Mouse (Mus musculus) natural killer cell, adult 2 months (primary cell): ENCODE measurements around the gene Foxp4.

Experiments used
- DNase-seq, 2 experiments: peaks; one replicate each; pipeline ENCODE4 v3.0.0; 2022; ENCODE audit warnings: low spot score in 2 of 2

The Foxp4 gene

DNA sequence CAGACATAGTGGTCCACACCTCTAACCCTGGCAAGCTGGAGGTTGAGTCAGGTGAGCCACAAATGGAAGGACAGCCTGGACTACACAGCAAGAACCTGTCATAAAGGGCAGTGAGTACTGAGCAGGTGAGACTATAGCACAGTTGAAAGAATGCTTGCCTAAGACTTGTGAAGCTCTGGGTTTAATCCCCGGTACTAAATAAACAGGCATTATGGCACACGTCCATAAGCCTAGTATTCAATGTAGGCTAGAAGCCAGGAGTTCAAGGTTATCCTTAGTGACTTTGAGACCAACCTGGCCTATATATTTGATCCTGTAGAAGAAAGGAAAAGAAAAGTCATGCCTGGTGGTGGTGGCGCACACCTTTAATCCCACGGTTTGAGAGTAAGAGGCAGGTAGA lies 12.1 kb upstream of the Foxp4 start:
- no peak for DNase-seq

DNA sequence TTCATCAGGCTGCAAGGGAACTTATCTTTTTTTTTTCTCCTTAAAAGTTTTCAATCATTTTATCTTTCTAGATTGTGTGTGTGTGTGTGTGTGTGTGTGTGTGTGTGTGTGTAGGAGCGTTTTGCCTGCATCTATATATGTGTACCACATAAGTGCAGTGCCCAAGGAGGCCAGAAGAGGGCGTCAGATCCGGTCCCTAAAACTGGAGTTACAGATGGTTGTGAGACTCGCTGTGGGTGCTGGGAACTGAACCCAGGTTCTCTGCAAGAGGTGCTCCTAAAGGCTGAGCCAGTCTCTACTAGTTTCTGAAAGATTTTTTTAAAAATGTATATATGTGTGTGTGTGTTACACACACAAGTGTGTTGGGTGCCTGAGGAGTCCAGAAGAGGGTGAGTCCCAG lies 5.0 kb upstream of the Foxp4 start:
- no peak for DNase-seq

DNA sequence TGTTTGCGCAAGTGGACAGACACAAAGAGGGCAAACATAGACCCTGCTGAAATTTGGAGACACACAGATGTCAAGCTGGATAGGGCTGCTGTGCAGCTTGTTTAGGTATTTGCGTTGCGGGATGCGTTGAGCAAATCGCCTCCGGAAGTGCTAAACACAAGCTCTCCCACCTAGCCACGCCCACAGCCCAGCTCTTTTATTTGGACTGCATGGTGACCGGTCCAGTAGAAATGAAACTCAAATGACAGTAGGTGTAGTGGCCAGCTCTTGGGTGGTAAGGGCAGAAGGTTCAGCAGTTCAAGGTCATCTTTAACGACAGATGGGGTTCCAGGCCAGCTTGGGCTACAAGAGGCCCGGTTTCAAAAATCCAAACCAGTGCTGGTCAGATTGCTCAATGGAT lies 1.5 kb upstream of the Foxp4 start:
- DNase-seq, result no peak

DNA sequence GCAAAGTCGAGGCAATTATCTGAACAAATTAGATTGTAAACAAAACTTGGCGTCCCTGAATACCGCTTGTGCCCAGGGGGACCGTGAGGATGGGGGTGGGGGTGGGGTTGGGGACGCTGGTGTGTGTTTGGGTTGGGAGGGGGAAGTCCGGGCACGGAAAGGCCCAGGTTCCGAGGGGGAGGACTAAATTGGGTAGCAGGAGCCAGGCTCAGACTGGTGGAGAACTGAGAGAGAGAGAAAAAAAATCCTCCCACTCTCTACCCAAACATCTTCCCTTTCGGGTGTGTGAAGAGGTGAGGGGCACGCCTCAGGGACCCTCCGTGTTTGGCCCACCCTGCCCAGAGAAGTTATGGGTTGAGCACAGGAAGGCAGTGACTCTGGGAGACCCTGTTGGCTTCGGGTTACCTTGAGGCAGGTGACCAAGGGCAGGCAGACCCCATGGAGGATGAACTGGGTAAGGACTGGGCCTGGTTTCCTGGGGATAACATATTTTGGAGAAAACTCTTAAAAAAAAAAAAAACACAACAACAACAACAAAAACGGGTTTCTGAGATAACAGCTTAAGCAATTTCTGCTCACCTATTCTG lies 988 bp upstream of the Foxp4 start:
- DNase-seq, result peak; percentile 43 to 57

- peak; percentile 45 to 59 for DNase-seq
Measured at GRCm38 (mm10) chr17:47923678-47924382, 615 bp downstream of the Foxp4 start.

- peak; percentile 25 to 32 for DNase-seq
Measured at GRCm38 (mm10) chr17:47923011-47923677, 1.3 kb downstream of the Foxp4 start.

DNA sequence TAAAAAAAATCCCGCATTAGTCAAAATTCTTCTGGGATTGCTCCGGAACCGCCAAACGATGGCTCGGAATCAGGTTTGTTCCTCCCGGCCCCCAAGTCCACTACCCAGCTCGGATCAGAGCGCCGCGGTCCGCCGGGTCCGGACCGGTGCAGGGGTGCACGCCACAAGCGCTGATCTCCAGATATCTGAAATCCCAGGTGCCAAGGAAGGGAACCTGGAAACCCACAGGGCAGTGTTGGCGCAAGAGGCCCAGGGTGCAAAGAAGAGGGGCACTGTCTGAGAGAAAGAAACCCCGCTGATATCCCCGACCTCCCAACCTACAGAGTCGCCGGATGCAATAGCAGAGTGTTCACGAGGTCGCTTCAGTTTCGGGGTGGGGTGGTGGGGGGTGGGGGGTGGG lies 1.9 kb downstream of the Foxp4 start:
- DNase-seq, result no peak

- DNase-seq, result no peak
Measured at GRCm38 (mm10) chr17:47922116-47922515, 2.3 kb downstream of the Foxp4 start.

DNA sequence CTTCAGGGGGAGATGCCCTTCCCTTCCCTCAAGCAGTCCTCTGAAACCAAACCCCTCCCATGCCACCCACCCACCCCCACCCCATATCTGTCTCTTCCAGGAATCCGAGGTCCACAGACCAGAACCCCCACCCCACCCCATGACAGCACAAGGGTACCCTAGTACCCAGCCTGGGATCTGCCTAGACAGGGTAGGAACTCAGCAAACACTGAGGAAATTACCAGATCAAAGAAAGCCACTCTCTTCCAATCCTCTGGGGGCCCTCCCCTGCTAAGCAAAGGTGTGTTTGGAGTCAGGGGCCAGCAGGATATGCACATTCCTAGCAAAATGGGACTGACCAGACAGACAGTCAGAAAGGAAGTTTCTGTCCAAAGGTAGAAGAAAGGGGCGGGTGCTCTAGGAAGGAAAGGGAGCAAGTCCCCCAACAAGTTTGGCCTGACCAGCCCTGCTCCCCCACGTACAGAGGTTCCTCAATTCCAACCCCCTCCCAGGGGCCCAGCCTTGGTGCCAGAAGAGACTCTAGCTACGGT lies 3.2 kb downstream of the Foxp4 start:
- DNase-seq, result no peak

DNA sequence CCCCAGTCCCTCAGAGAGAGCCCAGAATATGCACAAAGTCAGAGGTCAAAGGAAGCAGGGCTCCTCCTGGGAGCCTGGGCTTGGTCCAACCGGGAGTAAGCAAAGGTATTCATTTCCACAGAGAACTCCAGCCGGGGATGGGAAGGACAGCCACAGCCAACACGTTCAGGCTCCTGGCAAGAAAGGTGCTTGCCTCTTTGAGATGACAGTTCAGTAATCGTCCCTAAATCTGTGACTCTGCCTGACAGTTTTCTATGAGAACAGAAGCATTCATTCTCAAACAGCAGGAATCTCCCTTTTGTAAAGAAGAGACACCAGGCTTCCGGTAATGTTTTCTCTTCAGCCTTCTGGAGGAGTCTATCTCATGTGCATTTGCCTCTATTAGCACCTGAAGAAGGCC lies 4.6 kb downstream of the Foxp4 start:
- no peak for DNase-seq

DNA sequence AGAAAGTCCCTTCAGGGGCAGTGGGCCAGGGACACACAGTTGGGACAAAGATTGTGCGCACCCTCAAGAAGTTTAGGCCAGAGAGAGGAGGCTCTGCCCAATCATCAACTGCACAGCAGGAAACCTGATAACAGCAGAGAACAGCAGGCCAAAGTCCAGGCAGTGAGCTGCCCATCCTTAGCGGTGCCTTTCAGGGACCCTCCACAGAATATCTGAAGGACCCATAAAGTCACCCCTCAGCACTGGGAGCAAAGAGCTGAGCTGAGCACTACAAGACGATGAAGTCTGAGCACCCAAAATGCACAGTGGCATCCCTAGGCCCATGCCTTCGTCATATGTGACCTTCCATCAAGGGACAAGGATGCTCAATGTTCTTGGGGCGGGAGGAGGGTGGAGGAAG lies 6.5 kb downstream of the Foxp4 start:
- no peak for DNase-seq

GRCm38 (mm10) chr17:47917212-47917611 lies 7.2 kb downstream of the Foxp4 start:
- no peak for DNase-seq

DNA sequence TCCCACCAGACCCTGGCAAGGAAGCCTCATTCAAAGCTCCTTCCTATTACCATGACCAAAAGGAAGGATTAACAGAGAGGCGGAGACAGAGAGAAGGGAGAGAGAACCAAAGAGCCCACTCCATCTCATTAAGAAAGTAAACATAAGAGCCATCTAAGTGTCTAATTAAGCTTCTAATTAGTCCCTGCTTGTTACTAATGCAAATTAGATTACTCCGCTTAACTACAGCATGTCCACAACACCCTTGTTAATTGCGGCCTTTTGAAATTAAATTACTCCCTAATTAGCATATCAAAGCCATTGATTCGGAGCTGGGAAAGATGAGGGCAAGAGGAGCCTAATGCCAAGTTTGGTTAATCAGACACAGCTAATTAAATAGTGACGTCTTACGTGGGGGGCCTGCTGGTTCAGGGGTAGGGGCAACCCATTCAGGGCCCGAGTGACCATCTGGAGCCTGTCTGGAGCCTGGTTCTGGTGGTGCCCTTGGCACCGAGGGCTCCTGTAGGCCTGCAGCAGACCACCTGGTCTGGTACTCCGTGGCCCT lies 9.7 kb downstream of the Foxp4 start:
- DNase-seq, result no peak

- DNase-seq, result peak; percentile 57 to 62
Measured at GRCm38 (mm10) chr17:47909091-47910001, 15.1 kb downstream of the Foxp4 start.

- DNase-seq, result no peak
Measured at GRCm38 (mm10) chr17:47908079-47908478, 16.4 kb downstream of the Foxp4 start.

- DNase-seq, result no peak
Measured at GRCm38 (mm10) chr17:47907366-47907920, 17.0 kb downstream of the Foxp4 start.

DNA sequence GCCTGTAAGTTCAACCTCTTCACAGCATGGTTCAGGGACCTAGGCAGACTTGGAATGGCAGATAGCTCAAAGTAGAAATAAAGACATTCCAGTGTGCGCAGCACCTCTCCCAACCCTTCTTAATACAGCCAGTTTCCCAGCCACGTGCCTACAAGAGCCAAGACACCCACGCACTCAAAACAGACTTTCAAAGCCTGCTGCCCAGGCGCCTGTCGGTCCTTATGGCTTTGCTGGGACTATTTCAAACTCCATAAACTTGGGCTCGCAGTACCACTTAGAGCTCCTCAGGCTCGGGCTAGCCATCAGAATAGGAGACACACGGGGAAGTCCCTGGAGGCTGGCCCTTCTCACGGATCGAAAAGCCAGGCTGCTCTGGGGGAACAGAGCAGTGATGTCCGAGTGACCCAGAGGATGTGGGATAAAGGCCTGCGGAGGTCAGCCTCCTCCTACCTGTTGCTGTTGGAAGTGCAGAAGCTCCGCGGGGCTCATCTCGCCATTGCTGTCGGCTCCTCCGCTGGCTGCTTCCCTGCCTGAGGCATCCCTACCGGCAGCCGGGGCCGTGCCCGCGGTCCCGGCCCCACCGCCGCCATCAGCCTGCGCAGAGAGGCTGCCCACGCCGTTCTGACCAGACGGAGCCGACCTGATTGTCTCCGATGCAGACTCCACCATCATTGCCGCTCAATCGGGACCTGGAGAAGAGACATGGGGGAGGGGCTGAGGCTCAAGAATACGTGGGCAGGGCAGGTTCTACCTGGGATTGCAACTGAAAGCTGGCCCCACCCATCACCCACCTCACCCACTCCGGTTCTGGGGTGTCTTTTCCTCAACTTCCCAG lies 20.4 kb downstream of the Foxp4 start:
- DNase-seq, result no peak

- DNase-seq, result peak; percentile 22 to 49
Measured at GRCm38 (mm10) chr17:47901782-47902181, 22.7 kb downstream of the Foxp4 start.

GRCm38 (mm10) chr17:47900716-47901115 lies 23.7 kb downstream of the Foxp4 start:
- DNase-seq, result no peak

DNA sequence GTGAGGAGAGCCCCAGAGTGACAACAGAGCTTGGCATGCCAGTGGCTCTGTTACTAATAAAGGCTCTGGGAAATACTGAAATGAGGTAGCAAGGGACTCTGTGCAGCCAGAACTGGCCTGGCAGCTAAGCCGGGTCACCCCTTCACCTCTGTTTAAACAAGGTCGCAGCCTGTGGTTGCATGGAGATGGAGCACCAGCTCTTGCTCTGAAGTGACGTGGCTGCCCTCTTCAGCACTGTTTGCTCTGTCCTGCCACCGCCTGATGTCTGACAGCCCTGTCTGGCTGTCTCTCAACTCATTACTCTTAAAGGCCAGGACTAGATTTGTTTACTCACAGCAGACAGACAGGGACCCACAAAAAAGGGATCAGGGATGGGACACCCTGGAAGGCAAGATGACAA lies 25.3 kb downstream of the Foxp4 start:
- DNase-seq, result no peak
